Mouse (Mus musculus) fat pad, adult 2 months (tissue): ENCODE data around the gene Gpr132.

ENCODE experiments used
- DNase-seq: peaks from one replicate; pipeline ENCODE4 v3.0.0-alpha.2; 2011; ENCODE audit warnings: low read depth, low spot score; ENCODE audit errors: extremely low read depth

The Gpr132 gene

DNA sequence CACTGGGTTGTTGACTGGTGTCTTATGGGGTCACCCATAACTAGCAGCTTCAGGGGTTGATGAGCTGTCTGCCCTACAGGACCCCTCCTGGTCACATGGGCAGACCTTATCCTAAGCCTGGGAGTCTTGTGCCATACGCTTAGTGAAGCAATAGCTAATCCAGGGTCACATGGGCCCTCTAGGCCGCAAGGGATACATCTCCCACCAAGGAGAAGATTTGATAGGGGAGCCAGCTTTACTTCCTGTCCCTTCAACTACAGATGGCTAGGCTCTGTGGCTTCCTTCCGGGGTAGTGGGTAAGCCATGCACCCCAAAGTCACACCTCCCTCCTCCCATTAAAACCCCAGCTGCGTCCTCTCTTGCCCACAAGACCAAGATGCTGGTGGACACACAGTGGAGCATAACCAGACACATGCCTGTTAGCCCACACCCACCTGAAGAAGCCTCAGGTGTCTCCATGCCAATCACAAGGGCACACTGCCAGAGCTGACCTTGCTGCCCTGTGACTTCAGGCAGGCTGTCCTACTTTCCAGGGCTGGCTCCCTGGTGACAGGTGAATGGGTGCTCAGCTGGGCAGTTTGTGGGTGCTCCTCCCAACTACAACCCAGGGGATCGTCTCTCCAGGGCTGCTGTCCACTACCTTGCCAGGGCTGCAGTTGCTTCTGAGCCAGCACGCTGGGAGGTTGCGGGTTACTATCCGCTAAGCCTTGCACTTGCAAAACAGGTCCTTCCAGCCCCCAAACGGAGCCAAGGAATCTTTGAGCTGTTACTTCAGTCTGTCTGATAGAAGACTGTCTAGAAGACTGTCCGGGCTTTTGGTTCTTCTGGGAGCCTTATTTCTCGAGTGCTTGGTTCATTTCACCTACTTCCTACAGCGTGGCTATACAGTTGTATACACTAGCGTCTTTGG lies at the start of gene Gpr132:
TSS of gene Gpr132 (minus strand) at position 51 of the 910 bp plus-strand sequence.
- peak; percentile 76 for DNase-seq

DNA sequence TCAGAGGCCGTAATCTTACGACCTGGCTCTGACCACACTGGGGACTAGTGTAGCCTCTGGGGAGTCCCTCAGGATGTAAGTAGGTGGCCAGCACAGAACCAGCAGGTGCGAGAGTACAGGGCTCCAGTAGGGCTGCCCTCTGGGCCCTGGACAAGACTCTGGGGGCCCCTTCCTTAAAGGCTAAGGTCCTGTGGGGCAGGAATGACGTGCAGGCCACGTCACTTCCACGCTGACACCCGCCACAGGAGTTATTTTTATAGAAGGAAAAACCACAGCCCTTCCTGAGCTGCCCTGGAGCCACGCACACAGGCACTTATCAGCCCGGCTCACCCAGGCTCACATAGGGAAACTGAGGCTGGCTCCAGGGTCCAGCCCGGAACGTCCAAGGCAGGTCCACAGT lies 49.5 kb upstream of the Gpr132 start:
- no peak for DNase-seq

DNA sequence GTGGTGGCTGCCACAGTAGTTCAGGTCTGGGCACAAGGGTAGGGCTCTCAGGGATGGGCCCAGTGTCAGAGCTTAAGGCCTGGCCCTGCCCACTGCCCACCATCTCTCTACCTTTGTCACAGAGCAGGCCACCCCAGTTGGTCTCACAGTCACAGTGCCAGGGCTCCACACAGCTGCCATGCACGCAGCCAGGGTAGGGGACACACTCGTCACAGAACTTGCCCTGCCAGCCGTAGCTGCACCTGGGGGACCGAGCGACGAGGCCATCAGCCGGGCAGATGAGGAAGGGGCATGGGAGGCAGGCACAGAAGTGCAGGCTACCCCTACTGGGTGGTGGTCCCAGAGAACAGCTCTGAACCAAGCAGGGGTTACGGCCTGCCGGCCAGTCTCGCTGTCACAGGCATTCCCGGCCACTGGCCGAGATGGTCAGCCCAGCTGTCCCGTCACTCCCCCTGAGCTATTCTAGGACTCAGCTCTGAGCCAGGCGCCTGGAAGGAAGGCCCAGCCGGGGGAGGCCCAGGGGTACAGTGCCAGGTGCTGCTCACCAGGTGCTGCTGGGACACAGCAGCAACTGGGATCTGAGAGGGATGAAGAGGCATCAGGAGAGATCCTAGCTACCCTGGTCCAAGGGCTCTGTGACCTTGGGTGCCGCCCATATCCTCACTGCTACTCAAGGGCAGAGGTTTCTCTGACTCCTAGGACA lies 48.8 kb upstream of the Gpr132 start:
- no peak for DNase-seq

DNA sequence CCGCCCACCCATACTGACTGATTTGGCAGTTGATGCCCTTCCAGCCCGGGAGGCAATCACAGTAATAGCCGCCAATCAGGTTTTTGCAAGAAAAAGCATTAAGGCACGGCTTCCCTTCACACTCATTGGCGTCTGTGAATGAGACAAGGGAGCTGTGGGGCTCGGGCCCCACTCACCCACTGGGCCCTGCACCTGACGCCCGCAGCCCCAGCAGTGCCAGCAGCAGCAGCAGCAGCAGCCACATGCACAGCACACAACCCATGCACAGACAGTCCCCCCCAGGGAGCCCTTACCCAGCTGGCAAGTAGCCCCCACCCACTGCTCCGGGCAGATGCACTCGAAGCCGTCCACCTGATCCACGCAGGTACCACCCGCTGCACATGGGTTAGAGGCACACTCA lies 47.6 kb upstream of the Gpr132 start:
- no peak for DNase-seq

DNA sequence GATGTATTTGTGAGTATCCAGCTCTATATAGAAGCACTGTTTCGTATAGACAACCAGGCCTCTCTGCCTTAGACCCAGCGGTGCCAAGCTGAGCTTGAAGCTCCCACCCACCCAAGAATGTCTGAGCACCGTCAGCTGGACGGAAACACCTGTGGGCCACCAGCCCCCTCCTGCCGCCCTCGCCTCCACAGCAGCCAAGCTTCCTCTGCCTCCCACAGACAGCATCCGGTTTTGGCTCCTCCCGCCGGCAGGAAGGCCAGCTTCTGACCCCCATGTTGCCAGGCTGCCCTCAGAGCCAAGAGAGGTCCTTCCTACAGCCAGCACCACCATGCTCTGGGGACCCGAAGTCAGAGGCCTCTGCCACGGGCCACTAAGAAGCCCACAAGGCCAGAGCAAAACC lies 46.5 kb upstream of the Gpr132 start:
- no peak for DNase-seq

DNA sequence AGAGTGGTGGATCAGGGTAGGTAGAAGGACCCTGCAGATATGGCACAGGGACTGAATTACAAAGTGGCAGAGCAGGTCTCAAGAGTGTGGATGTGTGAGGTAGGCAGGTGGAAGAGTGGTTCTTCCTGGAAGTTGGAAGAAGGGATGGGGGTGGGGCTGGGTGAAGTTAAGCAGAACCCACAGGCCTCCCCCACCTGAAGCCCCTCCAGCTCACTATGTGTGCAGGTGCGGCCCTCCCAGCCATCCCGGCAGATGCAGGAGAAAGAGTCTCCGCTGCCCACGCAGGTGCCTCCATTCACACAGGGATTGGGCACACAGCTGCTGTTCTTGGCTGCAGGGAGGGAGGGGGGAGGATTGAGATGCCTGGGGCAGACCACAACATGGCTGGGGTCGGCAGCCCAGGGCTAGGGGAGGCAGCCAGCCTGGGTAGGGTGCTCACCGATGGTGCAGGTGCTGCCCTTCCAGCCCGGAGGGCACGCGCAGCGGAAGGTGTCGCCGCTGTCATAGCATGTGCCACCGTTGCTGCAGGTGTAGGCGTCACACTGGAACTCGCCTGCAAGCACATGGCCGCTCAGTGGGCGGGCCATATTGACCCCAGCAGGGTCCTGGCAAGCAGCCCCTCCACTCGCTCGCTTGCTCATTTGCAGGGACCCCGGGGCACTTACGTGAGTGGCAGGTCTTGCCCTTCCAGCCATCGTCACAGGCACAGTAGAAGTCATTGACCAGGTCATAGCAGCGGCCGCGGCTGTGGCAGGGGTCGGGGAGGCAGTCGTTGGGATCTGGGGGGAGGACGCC lies 45.1 kb upstream of the Gpr132 start:
- no peak for DNase-seq

DNA sequence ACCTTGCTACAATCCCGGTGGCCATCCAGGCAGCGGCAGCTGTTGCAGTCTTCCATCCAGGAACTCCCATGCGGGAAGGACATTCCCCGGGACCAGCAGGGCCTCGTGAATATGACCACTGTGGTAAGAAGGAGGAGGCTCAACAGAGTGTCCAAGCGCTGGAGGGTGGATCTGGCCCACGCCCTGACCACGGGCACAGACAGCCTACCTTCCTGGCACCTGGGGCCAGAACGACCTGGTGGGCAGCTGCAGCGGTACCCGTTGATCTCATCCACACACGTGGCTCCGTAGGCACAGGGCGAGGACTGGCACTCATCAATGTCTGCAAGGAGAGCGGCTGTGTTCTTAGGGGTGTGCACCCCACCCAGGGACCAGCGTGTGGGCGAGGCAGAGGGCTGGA lies 43.7 kb upstream of the Gpr132 start:
- no peak for DNase-seq

DNA sequence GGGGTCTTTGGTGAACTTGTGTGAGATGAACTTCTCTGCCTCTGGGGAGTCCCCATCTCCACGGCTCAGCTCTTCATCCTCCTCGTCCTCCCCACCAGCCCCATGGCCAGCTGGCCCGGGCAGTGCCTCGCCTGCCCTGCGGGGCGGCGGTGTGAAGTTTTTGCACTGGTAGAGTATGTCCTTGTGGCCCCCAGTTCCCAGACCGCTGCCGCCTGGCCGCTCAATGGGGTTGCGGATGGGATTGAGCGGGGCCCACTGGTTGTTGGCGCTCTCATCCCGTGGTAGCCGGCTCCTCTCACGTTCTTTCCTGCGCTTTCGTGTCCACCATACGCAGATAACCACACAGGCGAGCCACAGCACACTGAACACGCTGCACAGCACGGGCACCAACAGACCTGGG lies 41.0 kb upstream of the Gpr132 start:
- DNase-seq, result no peak

DNA sequence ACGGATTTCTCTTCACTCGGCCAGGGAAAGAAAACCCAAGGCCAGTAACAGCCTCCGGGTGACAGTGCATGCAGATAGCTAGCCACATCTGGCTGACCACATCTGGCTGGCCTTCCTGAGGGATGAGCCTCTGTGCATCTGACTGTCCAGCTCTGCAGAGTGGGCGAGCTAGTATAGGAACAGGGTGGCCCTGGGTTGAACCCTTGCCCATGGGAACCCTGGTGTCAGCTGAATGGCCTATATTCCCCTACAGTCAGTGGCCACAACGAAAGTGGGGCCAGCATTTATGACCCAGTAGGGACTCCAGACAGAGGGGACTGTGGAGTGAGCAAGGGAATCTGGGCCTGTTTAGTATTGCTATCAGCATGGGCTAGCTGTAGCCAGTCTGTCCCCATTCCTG lies 37.0 kb upstream of the Gpr132 start:
- no peak for DNase-seq

DNA sequence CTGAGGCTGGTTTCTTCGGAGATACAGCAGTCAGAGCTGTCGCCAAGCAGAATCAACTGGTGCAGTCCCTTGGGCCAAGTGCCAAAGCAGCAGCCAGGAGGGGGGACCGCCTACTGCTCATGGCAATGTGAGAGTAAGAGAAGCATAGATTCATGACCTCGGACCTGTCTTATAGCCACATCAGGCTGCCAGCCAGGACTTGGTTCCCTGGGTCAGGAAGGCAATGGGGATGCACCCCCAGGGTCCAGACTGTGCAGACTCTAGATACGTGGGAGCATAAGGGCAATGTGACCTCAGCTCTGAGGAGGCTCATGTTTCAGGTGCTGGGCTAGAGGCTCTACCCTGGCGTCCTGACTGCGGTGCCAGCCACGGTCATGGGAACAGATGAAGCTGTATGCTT lies 35.9 kb upstream of the Gpr132 start:
- DNase-seq, result no peak

DNA sequence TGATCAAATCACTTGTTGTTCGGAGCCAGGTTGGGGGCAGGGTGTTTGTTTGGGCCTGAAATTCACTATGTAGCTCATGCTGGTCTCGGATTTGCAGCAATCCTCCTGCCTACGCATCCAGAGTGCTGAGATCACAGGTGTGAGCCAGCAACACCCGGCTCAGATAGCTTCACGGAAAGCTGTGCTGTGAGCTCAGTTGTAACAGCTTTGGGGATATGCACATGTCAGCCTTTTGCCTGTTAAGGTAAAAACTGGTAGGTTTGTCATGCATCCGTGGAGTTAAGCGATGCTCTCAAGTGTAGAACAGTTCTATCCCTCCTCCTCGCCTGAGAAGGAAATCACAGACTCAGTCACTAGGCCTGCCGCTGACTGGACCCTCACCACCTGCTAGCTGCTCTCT lies 32.6 kb upstream of the Gpr132 start:
- DNase-seq, result no peak

DNA sequence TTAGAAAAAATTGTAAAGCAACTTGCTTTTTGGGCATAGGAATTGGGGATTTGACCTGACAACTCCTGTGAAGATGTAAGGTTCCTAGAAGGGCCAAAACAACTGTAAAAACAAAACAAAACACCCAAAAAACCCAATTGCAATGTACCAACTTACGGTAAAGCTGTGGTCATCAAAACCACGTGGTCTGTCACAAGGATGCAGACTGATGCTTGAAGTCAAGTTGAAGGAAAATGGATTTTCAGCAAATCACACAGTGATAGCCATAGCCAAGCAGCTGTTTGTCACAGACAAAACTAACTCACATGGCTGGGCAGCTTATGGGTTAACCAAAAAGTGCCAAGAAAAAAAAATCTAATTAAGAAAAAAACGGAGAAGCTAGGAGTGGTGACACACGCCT lies 30.9 kb upstream of the Gpr132 start:
- no peak for DNase-seq

DNA sequence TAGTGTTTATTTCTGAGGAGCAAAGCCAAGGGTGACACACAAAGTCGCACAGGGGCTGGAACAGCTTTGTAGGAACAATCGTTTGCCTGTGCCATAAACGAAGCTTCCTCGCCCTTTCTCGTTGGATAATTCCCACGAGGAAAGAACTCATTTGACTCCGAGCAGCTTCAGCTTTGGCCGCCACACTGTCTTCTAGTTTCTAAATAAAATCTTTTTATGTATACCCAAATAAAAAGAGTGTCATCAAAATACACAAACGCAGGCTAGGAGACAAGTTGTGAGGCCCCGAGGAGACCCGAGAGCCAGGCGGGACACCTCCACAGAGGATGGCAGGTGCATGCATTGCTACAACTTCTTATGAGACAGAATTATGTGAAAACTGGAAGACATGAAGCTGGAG lies 30.3 kb upstream of the Gpr132 start:
- no peak for DNase-seq

DNA sequence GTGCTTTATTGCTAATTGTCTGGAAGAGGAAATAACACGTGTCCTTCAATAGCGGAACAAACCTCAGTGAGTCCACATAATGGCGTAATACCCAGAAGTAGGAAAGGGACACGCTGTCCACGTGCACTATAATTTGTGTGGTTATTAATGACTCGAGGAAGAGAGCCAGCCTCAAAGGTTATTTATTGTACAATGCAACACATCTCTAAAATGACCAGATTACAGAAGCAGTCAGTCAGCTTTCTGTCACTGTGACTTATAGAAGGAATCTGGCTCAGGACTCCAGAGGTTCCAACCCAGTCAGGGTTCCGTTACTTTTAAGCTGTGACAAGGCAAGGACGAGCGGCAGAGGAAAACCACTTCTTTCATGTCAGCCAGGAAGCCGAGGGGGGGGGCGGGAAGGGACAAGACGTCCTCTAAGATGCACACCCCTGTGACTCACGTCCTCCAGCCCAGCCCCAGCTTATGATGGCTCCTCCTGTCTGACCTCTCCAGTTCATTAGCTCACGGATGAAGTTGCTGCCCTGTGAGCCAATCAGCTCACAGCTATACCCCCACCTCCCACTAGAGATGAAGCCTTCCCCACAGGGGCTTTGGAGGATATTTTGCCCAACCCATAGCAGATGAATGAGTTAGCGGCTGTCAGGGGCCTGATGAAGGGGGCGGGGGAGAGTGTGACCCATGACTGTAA lies 29.6 kb upstream of the Gpr132 start:
- no peak for DNase-seq

DNA sequence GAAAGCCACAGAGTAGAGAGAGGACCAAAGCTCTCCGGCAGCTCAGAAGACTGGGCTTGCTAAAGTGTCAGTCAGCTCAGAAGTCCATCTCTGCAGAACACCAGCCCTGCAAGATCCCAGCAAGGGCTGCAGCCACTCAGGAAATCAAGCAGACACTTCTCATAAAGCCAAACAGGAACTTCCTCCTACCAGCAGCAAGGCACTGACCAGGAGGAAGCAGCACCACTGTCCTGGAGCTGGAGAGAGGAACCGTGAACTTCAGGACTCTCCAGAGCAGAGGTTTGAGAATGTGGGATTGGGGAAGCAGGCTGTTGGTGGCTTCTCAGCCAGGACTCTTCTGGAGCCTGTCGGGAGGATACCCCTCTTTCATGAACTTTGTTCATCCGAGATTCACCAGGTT lies 26.9 kb upstream of the Gpr132 start:
- no peak for DNase-seq

DNA sequence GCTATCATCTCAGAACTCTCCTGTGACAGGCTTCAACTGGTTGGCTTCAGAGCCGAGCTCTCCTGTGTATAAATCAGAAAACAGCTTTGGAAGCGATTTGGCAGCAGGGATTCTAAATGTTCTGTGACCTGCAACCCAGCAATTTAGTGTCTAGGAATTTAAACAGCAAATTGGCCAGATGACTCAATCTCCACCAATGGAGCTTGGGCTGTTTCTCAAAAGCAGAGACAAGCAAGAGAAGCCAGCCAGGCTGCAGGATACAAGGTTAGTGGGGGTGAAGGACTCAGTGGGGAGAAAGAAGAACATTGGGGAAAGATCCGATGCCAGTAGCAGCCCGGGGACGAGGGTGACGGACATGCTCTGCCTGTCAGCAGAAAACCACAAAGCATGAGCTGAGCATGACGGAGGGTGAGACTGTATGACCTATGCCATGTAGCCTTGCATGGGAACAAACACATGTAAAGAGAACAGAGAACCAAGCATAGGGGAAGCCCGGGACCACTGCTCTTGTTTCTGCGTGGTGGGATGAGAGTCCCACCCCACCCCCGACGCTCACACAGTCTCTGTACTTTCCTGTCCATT lies 26.4 kb upstream of the Gpr132 start:
- no peak for DNase-seq

DNA sequence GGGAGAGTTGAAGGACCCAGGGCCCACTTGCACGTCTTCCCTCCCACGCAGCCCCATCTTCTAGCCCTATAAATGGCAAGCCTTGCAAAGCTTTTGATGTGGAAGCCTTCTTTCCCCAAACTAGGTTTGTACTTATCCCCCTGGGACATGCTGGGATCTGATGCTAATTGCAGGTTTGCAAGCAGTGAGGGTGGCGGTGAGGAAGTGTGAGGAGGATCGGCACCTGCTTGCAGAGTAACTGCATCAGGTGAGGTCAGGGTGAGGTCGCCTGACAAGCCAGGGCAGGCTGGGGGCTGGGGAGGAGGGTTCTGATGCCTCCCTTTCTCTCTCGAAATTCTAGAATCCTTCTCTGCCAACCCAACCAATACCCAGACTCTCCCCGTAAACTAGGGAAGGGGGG lies 17.4 kb upstream of the Gpr132 start:
- no peak for DNase-seq

DNA sequence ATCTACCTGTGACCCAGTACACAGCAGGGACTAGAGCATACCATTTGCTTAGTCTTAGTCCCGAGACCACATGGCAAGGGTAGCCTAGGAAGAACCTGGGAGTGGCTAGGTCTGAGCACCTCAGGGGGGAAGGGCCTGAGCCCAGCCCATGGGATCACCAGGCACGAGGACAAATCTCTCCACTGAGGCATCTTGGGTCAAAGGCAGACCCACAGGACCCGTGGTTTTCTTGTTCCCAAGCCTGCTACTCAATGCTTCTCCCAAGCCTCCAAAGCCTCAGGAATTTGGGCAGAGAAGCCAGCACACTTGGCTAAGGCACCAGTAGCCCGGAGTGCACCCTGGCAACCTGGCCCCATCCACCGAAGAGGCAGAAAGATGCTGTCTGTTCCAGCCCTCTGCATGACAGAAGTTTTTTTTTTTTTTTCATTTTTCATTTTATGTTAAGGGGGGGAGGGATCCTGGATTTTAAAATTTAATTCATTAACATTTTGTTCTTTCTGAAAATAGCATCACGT lies 13.3 kb upstream of the Gpr132 start:
- no peak for DNase-seq

DNA sequence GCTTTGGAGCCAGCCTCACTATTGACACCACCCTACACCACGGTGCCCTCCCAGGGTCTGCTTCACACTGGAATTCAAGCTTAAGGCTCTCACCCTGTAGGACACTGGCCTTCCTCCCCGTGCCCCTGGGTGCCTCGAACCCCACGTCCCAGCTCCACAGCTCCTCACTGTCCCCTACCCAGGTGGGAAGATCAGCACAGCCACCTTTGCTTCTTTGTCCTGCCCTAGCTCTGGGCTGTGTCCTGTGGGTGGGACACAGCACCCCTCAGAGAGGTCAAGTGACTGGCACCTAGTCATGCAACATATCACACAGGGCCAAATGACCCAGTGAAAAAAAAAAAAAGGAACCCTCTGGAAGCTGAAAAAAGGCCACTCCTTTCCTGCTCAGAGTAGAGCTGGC lies 12.6 kb upstream of the Gpr132 start:
- no peak for DNase-seq

DNA sequence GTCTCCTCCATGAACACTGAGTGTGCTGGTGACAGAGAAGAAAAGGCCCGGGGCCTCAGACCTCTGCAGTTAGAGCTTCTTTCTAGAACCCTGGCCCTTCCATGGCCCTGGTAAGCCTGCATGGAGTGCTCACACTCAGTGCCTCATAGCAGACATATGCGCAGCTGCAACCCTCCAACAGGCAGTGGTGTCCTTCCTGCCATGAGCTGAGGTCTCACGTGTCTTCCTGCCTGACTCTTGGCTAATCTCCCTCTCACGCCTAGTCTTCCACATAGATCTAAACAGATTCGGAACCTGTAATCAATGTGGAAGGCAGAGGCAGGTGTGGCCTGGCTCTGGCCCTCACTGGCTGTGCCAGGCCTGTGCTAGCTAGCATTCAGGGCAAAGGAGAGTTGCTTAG lies 11.7 kb upstream of the Gpr132 start:
- DNase-seq, result no peak
